Mouse (Mus musculus) monocyte, adult 5-6 weeks (primary cell): Measurements from ENCODE around the gene Brsk2. TPM values are rescaled to one million over a fixed set of nuclear protein-coding genes. Genes with fewer than 3 reads are reported as not detected.
"Not testable (repeated sequence)": the region's sequence is repeated elsewhere in the genome, so short reads cannot be mapped to it uniquely, and the experiment has no call there.

Experiments
- ATAC-seq: fragments of 153-309, 156-312 bp; replicated peaks from 2 replicates; pipeline ENCODE4 v1.8.0; 2017; ENCODE audit warnings: mild to moderate bottlenecking; ENCODE audit not compliant: low TSS enrichment, insufficient number of reproducible peaks, severe bottlenecking, poor library complexity, low FRiP score
- total RNA-seq: library from RNA; stranded (forward); fragments of 200-1000, 200-491, 200-594 nt; gene quantifications from 3 replicates; pipeline ENCODE4 v1.2.3, GENCODE M21; 2017

Brsk2 gene
- 0.53 TPM in 1 of 3 replicates, not detected in the others for total RNA-seq

- ATAC-seq, result no peak; the same call in 1 of the 2 replicates
Observed at GRCm38 (mm10) chr7:141948906-141949798, at the start of gene Brsk2. TSS of gene Brsk2 (plus strand) at chr7:141949751.

GRCm38 (mm10) chr7:141901825-141902224 is 47.7 kb upstream of the Brsk2 start:
- no peak for ATAC-seq

DNA sequence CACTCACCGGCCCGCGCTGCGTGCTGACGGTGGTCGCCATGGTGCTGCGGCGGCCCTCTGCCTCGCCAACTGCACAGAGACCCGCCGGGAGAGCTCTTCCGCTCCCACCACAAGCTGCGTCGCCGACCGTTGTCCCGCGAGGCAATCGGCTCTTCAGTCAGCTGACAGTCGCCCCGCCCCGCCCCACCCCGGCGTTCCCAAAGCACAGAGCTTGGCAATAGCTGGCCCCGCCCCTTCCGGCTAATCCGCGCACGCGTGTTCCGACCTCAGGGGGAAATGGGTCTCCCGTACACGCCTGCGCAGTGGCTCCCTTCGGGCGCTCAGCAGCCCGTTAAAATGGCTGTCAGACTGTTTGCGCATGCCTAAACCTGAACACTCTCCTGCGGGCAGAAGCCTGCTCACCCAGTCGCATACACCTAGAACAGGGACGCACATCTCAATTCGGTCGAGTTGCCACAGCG is 47.3 kb upstream of the Brsk2 start:
- peak; percentile 92 for ATAC-seq

DNA sequence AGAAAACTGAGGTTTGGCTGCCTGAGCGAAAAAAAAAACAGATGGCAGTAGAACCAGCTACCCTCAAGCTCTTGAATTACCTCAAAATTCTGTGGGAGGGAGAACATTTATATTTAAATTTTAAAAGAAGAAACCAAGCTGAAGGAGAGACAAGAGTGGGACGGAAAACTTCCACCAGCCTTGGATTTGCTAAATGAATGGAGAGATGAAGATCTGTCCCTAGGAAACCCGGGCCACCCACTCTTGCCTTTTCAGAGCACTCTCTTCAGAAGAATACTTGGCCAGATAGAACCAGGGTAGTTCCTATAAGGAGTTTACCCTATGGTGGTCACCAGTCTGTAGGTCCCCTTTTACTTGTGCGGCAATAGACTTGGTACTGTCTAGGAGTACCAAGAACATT is 46.8 kb upstream of the Brsk2 start:
- ATAC-seq, result no peak

DNA sequence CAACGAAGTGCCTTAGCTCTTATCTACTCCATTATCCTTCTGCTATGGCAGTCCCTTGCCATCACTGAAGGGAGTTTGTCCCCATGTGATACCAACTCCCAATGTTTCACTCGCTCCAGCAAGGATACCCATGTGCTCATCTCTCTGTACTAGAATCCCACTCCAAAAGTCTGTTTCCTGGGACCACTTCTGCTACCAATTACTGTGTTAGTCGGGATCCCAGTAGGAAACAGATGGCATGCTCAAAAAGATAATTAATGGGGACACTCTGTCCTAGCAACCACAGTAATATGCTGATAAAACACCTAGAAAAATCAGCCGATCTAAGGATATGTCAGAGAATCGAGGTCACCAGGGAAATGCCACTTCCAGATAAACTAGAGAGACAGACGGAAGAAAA is 41.0 kb upstream of the Brsk2 start:
- ATAC-seq, result no peak

DNA sequence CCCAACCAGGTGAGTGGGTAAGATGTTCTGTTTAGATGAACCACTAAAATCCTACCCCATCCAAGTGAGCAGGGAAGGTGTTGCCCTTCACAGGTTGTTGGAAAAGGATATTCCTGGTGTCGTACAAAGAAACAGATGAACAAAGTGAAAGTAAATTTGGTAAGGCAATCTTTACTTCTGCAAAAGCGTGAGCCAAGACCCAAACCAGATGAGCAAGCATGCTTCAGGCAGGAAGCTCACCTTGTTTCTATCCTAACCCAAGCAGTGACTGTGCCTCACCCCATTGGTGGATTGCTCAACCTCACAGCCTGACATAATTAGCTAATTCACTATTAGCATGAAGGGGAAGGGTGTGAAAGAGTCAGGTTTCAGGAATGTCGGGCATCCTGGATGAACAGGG is 38.2 kb upstream of the Brsk2 start:
- 0 out of 2 replicates have a peak, but pooled peaks have one; percentile 40 for ATAC-seq

GRCm38 (mm10) chr7:141918407-141918806 is 31.1 kb upstream of the Brsk2 start, which contains the start of gene Tollip:
TSS of gene Tollip (minus strand) at chr7:141918507.
- no peak for ATAC-seq

DNA sequence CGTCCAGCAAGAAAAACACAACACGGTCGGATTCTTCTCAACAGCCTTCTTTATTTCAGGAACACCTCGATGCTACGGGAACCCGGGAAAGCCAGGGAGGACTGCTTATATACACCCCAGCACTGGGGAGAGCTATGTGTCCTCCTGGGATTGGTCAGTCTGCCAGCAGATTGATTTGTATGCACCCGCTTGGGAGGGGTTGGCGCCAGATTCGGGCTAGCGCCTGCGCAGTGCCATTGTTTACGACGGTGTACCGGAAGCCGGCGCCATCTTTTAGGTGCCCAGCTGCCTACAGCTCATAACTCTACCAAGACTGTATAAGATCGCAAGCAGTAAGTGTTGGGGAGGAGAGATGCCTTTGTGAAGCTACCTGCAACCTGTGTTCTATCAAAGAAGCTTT is 25.4 kb upstream of the Brsk2 start:
- not testable (repeated sequence) for ATAC-seq

DNA sequence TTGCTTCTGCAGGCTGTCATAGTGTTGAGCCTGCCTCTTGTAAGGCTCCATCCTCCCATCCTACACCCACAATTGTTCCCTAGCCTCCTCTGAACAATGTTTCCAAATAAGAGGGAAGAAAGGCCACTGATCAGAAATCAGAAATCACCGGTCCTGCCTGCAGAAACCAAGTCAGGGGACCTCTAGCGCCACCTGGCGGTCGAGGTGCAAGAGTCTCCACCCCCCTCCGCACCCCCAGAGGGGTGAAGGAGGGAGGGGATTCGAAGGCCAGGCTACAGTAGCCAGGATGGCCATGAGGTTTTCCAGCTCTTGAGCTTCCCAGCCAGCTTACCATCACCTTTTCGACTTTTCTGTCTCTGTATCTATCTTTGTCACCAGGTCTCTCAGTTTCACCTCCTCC is 24.6 kb upstream of the Brsk2 start:
- ATAC-seq, result peak; percentile 73; the same call in 1 of the 2 replicates

- no peak for ATAC-seq
Observed at GRCm38 (mm10) chr7:141928642-141929041, 20.9 kb upstream of the Brsk2 start.

DNA sequence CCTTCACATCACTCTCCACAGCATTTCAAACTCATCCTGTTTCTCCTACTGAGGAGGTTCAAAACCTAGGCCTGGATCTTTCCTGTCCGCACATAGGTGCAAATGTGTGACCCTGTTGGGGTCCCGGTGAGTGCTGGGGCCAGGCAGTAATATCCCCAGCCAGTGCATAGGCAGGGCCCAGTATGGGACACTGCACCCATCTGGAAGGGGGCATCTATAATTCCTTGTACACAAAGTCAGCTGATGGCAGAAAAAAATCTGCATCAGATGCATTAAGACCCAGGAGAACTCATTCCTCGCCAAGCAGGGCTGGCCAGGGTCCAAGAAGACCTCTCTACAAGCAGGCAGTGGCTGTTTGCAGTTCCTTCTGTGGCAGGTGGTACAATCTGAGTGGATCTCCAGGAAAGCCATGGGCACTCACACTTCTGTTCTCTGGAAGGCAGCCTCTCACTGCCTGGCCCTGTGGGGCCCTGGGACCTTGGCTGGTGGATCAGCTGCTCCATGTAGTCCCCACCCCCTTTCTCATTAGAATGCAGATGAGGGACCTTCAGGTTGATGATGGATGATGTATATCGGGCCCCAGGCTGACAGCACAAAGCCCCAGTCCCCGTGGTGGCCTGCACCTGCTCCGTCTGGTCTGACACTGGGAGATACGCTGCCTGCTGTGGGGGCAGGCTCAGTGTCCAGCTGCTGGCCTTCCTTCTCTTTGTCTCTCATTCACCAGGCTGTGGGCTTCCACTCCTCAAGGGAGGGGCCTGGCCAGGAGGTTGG is 15.2 kb upstream of the Brsk2 start:
- no peak for ATAC-seq

- ATAC-seq, result no peak
Observed at GRCm38 (mm10) chr7:141934951-141935350, 14.6 kb upstream of the Brsk2 start.

- no peak for ATAC-seq
Observed at GRCm38 (mm10) chr7:141943444-141943843, 6.1 kb upstream of the Brsk2 start.

GRCm38 (mm10) chr7:141945927-141946326 is 3.6 kb upstream of the Brsk2 start:
- ATAC-seq, result no peak

GRCm38 (mm10) chr7:141947512-141947911 is 2.0 kb upstream of the Brsk2 start:
- no peak for ATAC-seq

DNA sequence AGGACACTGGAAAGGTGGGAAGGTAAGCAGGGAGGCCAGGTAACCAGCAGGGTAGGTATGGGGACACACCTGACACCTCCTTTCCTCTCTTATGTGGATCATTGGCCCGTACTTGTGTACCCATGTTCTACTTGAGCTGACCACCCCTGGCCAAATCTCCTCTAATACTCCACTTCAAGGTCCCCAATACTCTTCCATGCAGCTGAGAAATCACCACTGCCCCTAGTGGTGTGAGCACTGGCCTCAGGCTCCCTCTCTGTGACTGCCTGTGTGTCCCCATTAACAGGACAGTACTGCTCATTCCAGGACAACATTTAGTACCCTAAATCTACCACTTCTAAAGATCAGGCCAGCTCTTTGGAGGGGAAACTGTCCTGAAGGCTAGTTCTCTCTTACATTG is 1.5 kb upstream of the Brsk2 start:
- no peak for ATAC-seq

DNA sequence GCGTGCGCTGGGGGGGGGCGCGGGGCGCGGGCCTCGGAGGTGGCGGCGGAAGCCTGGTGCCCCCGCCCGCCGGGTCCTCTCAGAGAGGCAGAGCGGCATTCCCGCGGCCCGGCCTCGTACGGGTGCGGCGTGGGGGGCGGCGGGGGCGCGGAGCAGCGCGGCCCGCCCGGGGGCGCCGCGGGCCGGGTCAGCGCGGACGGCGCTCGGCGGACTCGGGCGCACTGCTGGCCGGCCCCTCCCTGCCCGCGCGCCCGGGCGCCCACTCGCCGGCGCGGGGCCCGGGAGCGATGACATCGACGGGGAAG is 200 bp downstream of the Brsk2 start:
- no peak for ATAC-seq

GRCm38 (mm10) chr7:141950104-141951013 is 808 bp downstream of the Brsk2 start:
- ATAC-seq, result no peak

DNA sequence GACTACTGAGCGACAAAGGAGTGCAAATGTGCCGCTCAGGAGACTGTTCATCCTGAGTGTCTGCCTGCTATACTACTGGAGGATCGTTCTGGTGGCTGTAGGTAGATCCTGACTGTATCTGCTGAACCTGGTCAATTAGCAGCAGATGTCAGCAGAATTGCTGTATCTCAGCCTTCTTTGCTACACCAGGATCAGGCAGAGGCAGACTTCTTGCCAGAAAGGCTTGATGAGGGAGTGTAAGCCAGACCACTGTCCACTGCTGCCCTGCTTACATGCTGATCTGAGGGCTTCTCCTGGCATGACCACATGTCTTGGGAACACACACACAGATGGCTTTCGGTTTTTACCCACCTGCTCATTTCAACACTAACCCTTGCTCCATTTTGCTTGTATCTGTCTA is 2.3 kb downstream of the Brsk2 start:
- no peak for ATAC-seq
